Mouse (Mus musculus) lung, adult 2 months (tissue): ENCODE measurements around the gene Zbtb7b.

ENCODE experiments used
- CTCF ChIP-seq: fragments of 200-500 bp; IDR thresholded peaks from 2 replicates; pipeline ENCODE4 v1.5.1; 2011; ENCODE audit warnings: mild to moderate bottlenecking, low read length, control low read depth; ENCODE audit not compliant: insufficient read depth
- POLR2A ChIP-seq: fragments of 200-500 bp; IDR thresholded peaks from 2 replicates; pipeline ENCODE4 v1.6.1; 2011; ENCODE audit warnings: low read depth, mild to moderate bottlenecking, control low read depth, low read length, borderline replicate concordance; ENCODE audit errors: extremely low read depth

- TF ChIP-seq CTCF (no peak), POLR2A (no peak)
Observed at GRCm38 (mm10) chr3:89383651-89384255, 10.8 kb downstream of the Zbtb7b start.
